Mouse (Mus musculus) lung, embryonic 14.5 days (tissue): ENCODE results near the gene Gm20388. TPM values are rescaled to one million over a fixed set of nuclear protein-coding genes. Genes with fewer than 3 reads are reported as not detected.

Source experiments
- ATAC-seq: fragments of 200-750 bp; cut with Nextera tagmentation; 2 replicates; pipeline ENCODE4 v1.8.0; 2017; ENCODE audit warnings: mild to moderate bottlenecking, moderate TSS enrichment, moderate library complexity; ENCODE audit not compliant: insufficient read depth
- DNase-seq: peaks from one replicate; pipeline ENCODE4 v3.0.0-alpha.2; 2015
- H3K27ac ChIP-seq: fragments of 300-500 bp; sonication (generic); 2 replicates; pipeline ENCODE4 v1.5.1; 2014; ENCODE audit warnings: low read depth, mild to moderate bottlenecking, moderate library complexity
- H3K27me3 ChIP-seq: fragments of 300-500 bp; sonication (generic); 2 replicates; pipeline ENCODE4 v1.6.1; 2014; ENCODE audit warnings: low read length, control low read depth; ENCODE audit not compliant: insufficient read depth
- H3K36me3 ChIP-seq: fragments of 300-500 bp; sonication (generic); 2 replicates; pipeline ENCODE4 v1.6.1; 2014; ENCODE audit warnings: control low read depth; ENCODE audit not compliant: insufficient read depth
- H3K4me1 ChIP-seq: fragments of 300-500 bp; sonication (generic); 2 replicates; pipeline ENCODE4 v1.6.1; 2014; ENCODE audit warnings: antibody characterized with exemption, control low read depth; ENCODE audit not compliant: insufficient read depth
- H3K4me2 ChIP-seq: fragments of 300-500 bp; sonication (generic); 2 replicates; pipeline ENCODE4 v1.6.1; 2014; ENCODE audit warnings: mild to moderate bottlenecking
- H3K4me3 ChIP-seq: fragments of 300-500 bp; sonication (generic); 2 replicates; pipeline ENCODE4 v1.5.1; 2014; ENCODE audit warnings: low read depth, low read length
- H3K9ac ChIP-seq: fragments of 300-500 bp; sonication (generic); 2 replicates; pipeline ENCODE4 v1.6.1; 2014
- H3K9me3 ChIP-seq: fragments of 300-500 bp; sonication (generic); 2 replicates; pipeline ENCODE4 v1.6.1; 2016; ENCODE audit warnings: low read depth, low read length, control low read depth
- CTCF ChIP-seq: IDR thresholded peaks from 2 replicates; pipeline ENCODE4 v1.5.1; 2016; ENCODE audit warnings: antibody characterized with exemption, low read depth
- WGBS: fragments of 180-500 bp; shearing (Covaris S2); extraction: QIAGEN DNeasy Blood & Tissue Kit; methylation state at CpG from one replicate; pipeline ENCODE4 v1.1.7; 2014; 5-methylcytosine and 5-hydroxymethylcytosine counted together
- polyA plus RNA-seq: library from polyadenylated mRNA; unstranded; fragments of >200 nt; fragmentation: Nextera tagmentation; extraction: Ambion mirVana; gene quantifications from 2 replicates; pipeline ENCODE4 v1.2.1, GENCODE M21; 2014

Gm20388 gene
- polyA plus RNA-seq, 1 experiment from 2014 or later, result not detected

- no peak overlapping the region for H3K27ac ChIP-seq
- ATAC-seq (no peak), DNase-seq (no peak)
- H3K9me3 ChIP-seq, result no peaks in the 10 kb centered on the region
- no peak overlapping the region for H3K9ac ChIP-seq
- H3K36me3 ChIP-seq, result no peaks in the 10 kb centered on the region
- H3K4me2 ChIP-seq, result no peak overlapping the region
- H3K4me3 ChIP-seq, result no peak overlapping the region
- H3K4me1 ChIP-seq, result no peaks in the 10 kb centered on the region
- WGBS, result 64% methylated on average over 9 of the region's 9 CpGs
- no peak for TF ChIP-seq CTCF
- no peaks in the 10 kb centered on the region for H3K27me3 ChIP-seq
Measured at GRCm38 (mm10) chr8:121857331-121857730, 1946.7 kb downstream of the Gm20388 start.

- H3K4me1 ChIP-seq, result no peaks in the 10 kb centered on the region
- no peaks in the 10 kb centered on the region for H3K27me3 ChIP-seq
- ATAC-seq, result no peak
- H3K4me2 ChIP-seq, result no peak overlapping the region
- DNase-seq, result no peak
- no peak overlapping the region for H3K9ac ChIP-seq
- 54% methylated on average over 2 of the region's 2 CpGs for WGBS
- no peak overlapping the region for H3K27ac ChIP-seq
- no peaks in the 10 kb centered on the region for H3K36me3 ChIP-seq
- H3K4me3 ChIP-seq, result no peak overlapping the region
- no peaks in the 10 kb centered on the region for H3K9me3 ChIP-seq
- TF ChIP-seq CTCF, result no peak
Measured at GRCm38 (mm10) chr8:121857747-121858146, 1947.1 kb downstream of the Gm20388 start.

GRCm38 (mm10) chr8:121861276-121861675, 1950.6 kb downstream of the Gm20388 start:
- ATAC-seq, result no peak
- WGBS, result 51% methylated on average over 6 of the region's 6 CpGs

GRCm38 (mm10) chr8:121861806-121862548, 1951.3 kb downstream of the Gm20388 start:
- H3K27ac ChIP-seq, result no peak overlapping the region
- DNase-seq, result no peak
- no peak for ATAC-seq
- no peak overlapping the region for H3K4me2 ChIP-seq
- TF ChIP-seq CTCF, result no peak
- H3K4me1 ChIP-seq, result no peaks in the 10 kb centered on the region
- no peaks in the 10 kb centered on the region for H3K36me3 ChIP-seq
- no peaks in the 10 kb centered on the region for H3K9me3 ChIP-seq
- WGBS, result 68% methylated on average over 10 of the region's 12 CpGs
- H3K27me3 ChIP-seq, result no peaks in the 10 kb centered on the region
- no peak overlapping the region for H3K4me3 ChIP-seq
- no peak overlapping the region for H3K9ac ChIP-seq

More at GRCm38 (mm10) chr8:121861276-121861675, 1950.6 kb downstream of the Gm20388 start:
- no peaks in the 10 kb centered on the region for H3K36me3 ChIP-seq
- TF ChIP-seq CTCF, result no peak
- H3K4me2 ChIP-seq, result no peak overlapping the region
- H3K9ac ChIP-seq, result no peak overlapping the region
- no peak for DNase-seq
- H3K9me3 ChIP-seq, result no peaks in the 10 kb centered on the region
- no peak overlapping the region for H3K27ac ChIP-seq
- no peak overlapping the region for H3K4me3 ChIP-seq
- H3K27me3 ChIP-seq, result no peaks in the 10 kb centered on the region
- H3K4me1 ChIP-seq, result no peaks in the 10 kb centered on the region

DNA sequence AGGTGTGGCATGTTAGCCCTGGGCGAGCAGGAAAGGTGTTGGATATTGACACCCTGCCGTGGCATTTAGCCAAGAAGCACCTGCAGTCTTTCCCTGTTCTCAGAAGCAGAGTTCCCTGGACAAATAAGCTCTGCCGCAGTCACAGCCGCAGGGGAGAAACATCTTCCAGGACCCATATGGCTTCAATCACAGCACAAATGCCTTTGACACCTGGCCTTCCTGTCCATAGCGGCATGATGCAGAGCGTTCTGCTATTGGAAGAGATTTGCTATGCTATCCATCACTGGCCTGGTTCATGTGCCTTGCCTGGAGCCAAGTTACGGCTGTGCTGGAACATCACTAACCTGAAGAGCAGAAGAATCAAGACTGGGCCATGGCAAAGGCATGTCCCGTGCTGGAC, 1954.7 kb downstream of the Gm20388 start:
- no peak for ATAC-seq
- Histone ChIP-seq H3K9me3 (no peaks in the 10 kb centered on the region), H3K4me1 (no peaks in the 10 kb centered on the region), H3K9ac (no peak overlapping the region), H3K27me3 (no peaks in the 10 kb centered on the region), H3K27ac (no peak overlapping the region), H3K4me2 (no peak overlapping the region), H3K4me3 (no peak overlapping the region), H3K36me3 (no peaks in the 10 kb centered on the region)
- no peak for DNase-seq
- 47% methylated on average over 8 of the region's 8 CpGs for WGBS
- no peak for TF ChIP-seq CTCF

DNA sequence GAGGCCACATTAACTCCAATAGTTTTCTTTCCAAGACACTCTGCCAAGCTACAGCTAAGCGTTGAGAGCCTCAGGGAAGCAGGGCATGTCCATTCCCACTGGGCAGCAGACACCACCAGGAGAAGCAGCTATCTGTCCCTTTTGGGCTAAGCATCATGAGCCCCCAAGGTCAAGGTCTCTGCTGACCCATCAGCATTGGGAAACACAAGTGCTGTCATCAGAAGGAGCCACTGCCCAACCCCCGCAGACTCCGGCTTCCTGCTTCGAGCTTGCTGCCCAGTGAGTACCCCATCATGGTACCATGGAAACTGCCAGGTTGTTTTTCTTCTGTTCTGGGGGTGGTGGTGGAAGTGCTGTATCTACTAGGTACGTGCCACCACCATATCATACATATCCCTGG, 1957.6 kb downstream of the Gm20388 start:
- Histone ChIP-seq H3K27ac (no peak overlapping the region), H3K4me2 (no peak overlapping the region), H3K4me3 (no peak overlapping the region), H3K9me3 (no peaks in the 10 kb centered on the region), H3K27me3 (no peaks in the 10 kb centered on the region), H3K9ac (no peak overlapping the region), H3K4me1 (peaks cover 9% of the 10 kb centered on the region), H3K36me3 (no peaks in the 10 kb centered on the region)
- no peak for TF ChIP-seq CTCF
- no peak for ATAC-seq
- WGBS, result 86% methylated on average over 5 of the region's 5 CpGs
- DNase-seq, result no peak

DNA sequence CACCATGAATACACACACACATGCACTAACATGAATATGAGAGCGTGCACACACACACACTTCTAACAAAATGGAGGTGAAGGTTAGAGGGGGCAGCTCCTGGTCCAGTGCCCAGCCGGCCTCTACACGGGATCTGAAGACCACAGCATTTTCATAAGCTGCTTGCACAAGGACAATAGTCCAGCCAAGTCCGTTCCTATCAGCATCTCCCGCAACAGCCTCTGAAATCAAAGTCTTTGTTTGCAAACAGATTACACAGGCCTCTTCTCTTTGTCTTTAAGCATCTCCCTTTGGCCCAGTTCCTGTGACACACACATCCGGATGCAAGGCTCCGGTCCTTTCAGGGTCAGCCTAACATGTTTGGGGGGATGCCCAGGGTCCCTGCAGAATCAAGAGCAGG, 1958.3 kb downstream of the Gm20388 start:
- no peak overlapping the region for H3K4me3 ChIP-seq
- H3K9me3 ChIP-seq, result no peaks in the 10 kb centered on the region
- no peak for ATAC-seq
- no peaks in the 10 kb centered on the region for H3K36me3 ChIP-seq
- no peak for DNase-seq
- no peak overlapping the region for H3K9ac ChIP-seq
- no peak for TF ChIP-seq CTCF
- whole genome bisulfite sequencing, result 82% methylated on average over 7 of the region's 7 CpGs
- no peak overlapping the region for H3K27ac ChIP-seq
- H3K4me1 ChIP-seq, result peaks cover 9% of the 10 kb centered on the region
- H3K27me3 ChIP-seq, result no peaks in the 10 kb centered on the region
- no peak overlapping the region for H3K4me2 ChIP-seq
